Mouse (Mus musculus): Measurements from ENCODE around the gene Pxn.

DNA sequence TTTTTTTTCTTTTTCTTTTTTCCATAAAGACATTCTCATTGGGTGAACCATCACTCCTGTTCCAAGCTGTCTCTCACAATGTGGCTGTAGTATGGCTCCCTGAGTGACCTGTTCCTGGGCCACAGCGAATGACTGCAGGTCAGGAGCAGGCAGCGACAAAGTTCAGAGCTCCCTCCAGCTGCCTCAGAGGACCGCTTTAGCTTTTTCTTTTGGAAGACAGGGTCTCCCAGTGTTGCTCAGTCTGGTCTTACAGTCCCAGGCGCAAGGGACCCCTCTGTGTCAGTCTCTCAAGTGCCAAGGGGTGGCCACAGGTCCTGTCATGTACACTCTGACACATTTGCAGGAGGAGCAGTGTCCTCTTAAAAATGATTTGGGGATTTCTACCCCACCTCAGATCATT is 16.1 kb downstream of the Pxn start:
- no peak for TF ChIP-seq CTCF (IDR thresholded peaks at IDR 0.05; ENCODE audit: extremely low read depth, insufficient read depth, low read length)
- no peak for TF ChIP-seq POLR2A (IDR thresholded peaks at IDR 0.05; ENCODE audit: extremely low read depth, insufficient read depth, low read length)

Data from cortical plate, adult 2 months (tissue).